Mouse (Mus musculus): ENCODE measurements around the gene Tnfrsf23. TPM values are rescaled to one million over a fixed set of nuclear protein-coding genes. Genes with fewer than 3 reads are reported as not detected.
"Not testable (repeated sequence)": the region's sequence is repeated elsewhere in the genome, so short reads cannot be mapped to it uniquely, and the experiment has no call there.

Gene Tnfrsf23
- polyA plus RNA-seq, 1 experiment: 3.0 TPM

GRCm38 (mm10) chr7:143649034-143649768 is 36.5 kb downstream of the Tnfrsf23 start, which contains the start of gene Tnfrsf22:
Tnfrsf22 (minus strand) TSS chr7:143649661.
- Histone ChIP-seq H3K4me1 (ENCODE audit: control insufficient read depth, insufficient read depth, low read length) (no peaks in the 10 kb centered on the region), H3K27ac (ENCODE audit: insufficient read depth, low read length) (no peak within 1 kb of the TSS), H3K4me3 (ENCODE audit: insufficient read depth, low read length) (peak within 1 kb of the TSS; percentile 43)
- TF ChIP-seq POLR2A (IDR thresholded peaks at IDR 0.05; ENCODE audit: extremely low read depth, insufficient read depth, low read length): peak; percentile 30; the same call in 1 of the 2 replicates
- no peak for TF ChIP-seq CTCF (IDR thresholded peaks at IDR 0.05; ENCODE audit: extremely low read depth, insufficient read depth, low read length)

- H3K4me1 ChIP-seq (ENCODE audit: control insufficient read depth, insufficient read depth, low read length); H3K4me3 ChIP-seq (ENCODE audit: insufficient read depth, low read length); H3K27ac ChIP-seq (ENCODE audit: insufficient read depth, low read length): not testable (repeated sequence)
Observed at GRCm38 (mm10) chr7:143643949-143644348, 41.7 kb downstream of the Tnfrsf23 start.

- TF ChIP-seq POLR2A (IDR thresholded peaks at IDR 0.05; ENCODE audit: extremely low read depth, insufficient read depth, low read length): no peak
- no peak for TF ChIP-seq CTCF (IDR thresholded peaks at IDR 0.05; ENCODE audit: extremely low read depth, insufficient read depth, low read length)
Observed at GRCm38 (mm10) chr7:143636674-143637073, 49.0 kb downstream of the Tnfrsf23 start.

GRCm38 (mm10) chr7:143631503-143631902 is 54.2 kb downstream of the Tnfrsf23 start:
- Histone ChIP-seq H3K4me1 (ENCODE audit: control insufficient read depth, insufficient read depth, low read length) (no peaks in the 10 kb centered on the region), H3K4me3 (ENCODE audit: insufficient read depth, low read length) (no peak overlapping the region), H3K27ac (ENCODE audit: insufficient read depth, low read length) (no peak overlapping the region)
- TF ChIP-seq POLR2A (IDR thresholded peaks at IDR 0.05; ENCODE audit: extremely low read depth, insufficient read depth, low read length) (no peak), CTCF (IDR thresholded peaks at IDR 0.05; ENCODE audit: extremely low read depth, insufficient read depth, low read length) (no peak)

More at GRCm38 (mm10) chr7:143636674-143637073, 49.0 kb downstream of the Tnfrsf23 start:
- H3K4me3 ChIP-seq (ENCODE audit: insufficient read depth, low read length): no peak overlapping the region
- H3K27ac ChIP-seq (ENCODE audit: insufficient read depth, low read length): no peak overlapping the region
- no peaks in the 10 kb centered on the region for H3K4me1 ChIP-seq (ENCODE audit: control insufficient read depth, insufficient read depth, low read length)

- TF ChIP-seq CTCF (IDR thresholded peaks at IDR 0.05; ENCODE audit: extremely low read depth, insufficient read depth, low read length) (no peak), POLR2A (IDR thresholded peaks at IDR 0.05; ENCODE audit: extremely low read depth, insufficient read depth, low read length) (no peak)
- H3K4me3 ChIP-seq (ENCODE audit: insufficient read depth, low read length): no peak overlapping the region
- no peaks in the 10 kb centered on the region for H3K4me1 ChIP-seq (ENCODE audit: control insufficient read depth, insufficient read depth, low read length)
- H3K27ac ChIP-seq (ENCODE audit: insufficient read depth, low read length): no peak overlapping the region
Observed at GRCm38 (mm10) chr7:143629501-143629900, 56.2 kb downstream of the Tnfrsf23 start.

GRCm38 (mm10) chr7:143628540-143628939 is 57.1 kb downstream of the Tnfrsf23 start, which contains the start of gene Tnfrsf26:
Tnfrsf26 (minus strand) TSS chr7:143628722.
- H3K4me1 ChIP-seq (ENCODE audit: control insufficient read depth, insufficient read depth, low read length): no peaks in the 10 kb centered on the region
- H3K27ac ChIP-seq (ENCODE audit: insufficient read depth, low read length): no peak within 1 kb of the TSS
- H3K4me3 ChIP-seq (ENCODE audit: insufficient read depth, low read length): no peak within 1 kb of the TSS
- TF ChIP-seq CTCF (IDR thresholded peaks at IDR 0.05; ENCODE audit: extremely low read depth, insufficient read depth, low read length) (no peak), POLR2A (IDR thresholded peaks at IDR 0.05; ENCODE audit: extremely low read depth, insufficient read depth, low read length) (no peak)

- H3K27ac ChIP-seq (ENCODE audit: insufficient read depth, low read length): no peak overlapping the region
- no peak overlapping the region for H3K4me3 ChIP-seq (ENCODE audit: insufficient read depth, low read length)
- H3K4me1 ChIP-seq (ENCODE audit: control insufficient read depth, insufficient read depth, low read length): no peaks in the 10 kb centered on the region
- TF ChIP-seq POLR2A (IDR thresholded peaks at IDR 0.05; ENCODE audit: extremely low read depth, insufficient read depth, low read length) (no peak), CTCF (IDR thresholded peaks at IDR 0.05; ENCODE audit: extremely low read depth, insufficient read depth, low read length) (no peak)
Observed at GRCm38 (mm10) chr7:143627555-143628286, 58.0 kb downstream of the Tnfrsf23 start.

GRCm38 (mm10) chr7:143626178-143626577 is 59.5 kb downstream of the Tnfrsf23 start:
- H3K4me3 ChIP-seq (ENCODE audit: insufficient read depth, low read length): no peak overlapping the region
- H3K27ac ChIP-seq (ENCODE audit: insufficient read depth, low read length): no peak overlapping the region
- no peaks in the 10 kb centered on the region for H3K4me1 ChIP-seq (ENCODE audit: control insufficient read depth, insufficient read depth, low read length)
- TF ChIP-seq POLR2A (IDR thresholded peaks at IDR 0.05; ENCODE audit: extremely low read depth, insufficient read depth, low read length) (no peak), CTCF (IDR thresholded peaks at IDR 0.05; ENCODE audit: extremely low read depth, insufficient read depth, low read length) (no peak)

- no peaks in the 10 kb centered on the region for H3K4me1 ChIP-seq (ENCODE audit: control insufficient read depth, insufficient read depth, low read length)
- no peak overlapping the region for H3K4me3 ChIP-seq (ENCODE audit: insufficient read depth, low read length)
- H3K27ac ChIP-seq (ENCODE audit: insufficient read depth, low read length): no peak overlapping the region
- TF ChIP-seq POLR2A (IDR thresholded peaks at IDR 0.05; ENCODE audit: extremely low read depth, insufficient read depth, low read length) (no peak), CTCF (IDR thresholded peaks at IDR 0.05; ENCODE audit: extremely low read depth, insufficient read depth, low read length) (no peak)
Observed at GRCm38 (mm10) chr7:143625151-143625550, 60.5 kb downstream of the Tnfrsf23 start.

- Histone ChIP-seq H3K4me3 (ENCODE audit: insufficient read depth, low read length) (no peak overlapping the region), H3K4me1 (ENCODE audit: control insufficient read depth, insufficient read depth, low read length) (no peaks in the 10 kb centered on the region), H3K27ac (ENCODE audit: insufficient read depth, low read length) (no peak overlapping the region)
- TF ChIP-seq CTCF (IDR thresholded peaks at IDR 0.05; ENCODE audit: extremely low read depth, insufficient read depth, low read length) (no peak), POLR2A (IDR thresholded peaks at IDR 0.05; ENCODE audit: extremely low read depth, insufficient read depth, low read length) (no peak)
Observed at GRCm38 (mm10) chr7:143624561-143624960, 61.1 kb downstream of the Tnfrsf23 start.
